Mouse (Mus musculus) heart, postnatal 0 days (tissue): ENCODE data around the gene Gm17651.

Experiments
- CTCF ChIP-seq: IDR thresholded peaks from 2 replicates; pipeline ENCODE4 v1.5.1; 2016; ENCODE audit warnings: antibody characterized with exemption, control low read depth, low read depth
- EP300 ChIP-seq: IDR thresholded peaks from 2 replicates; pipeline ENCODE4 v1.6.1; 2016; ENCODE audit warnings: antibody characterized with exemption, low read depth

DNA sequence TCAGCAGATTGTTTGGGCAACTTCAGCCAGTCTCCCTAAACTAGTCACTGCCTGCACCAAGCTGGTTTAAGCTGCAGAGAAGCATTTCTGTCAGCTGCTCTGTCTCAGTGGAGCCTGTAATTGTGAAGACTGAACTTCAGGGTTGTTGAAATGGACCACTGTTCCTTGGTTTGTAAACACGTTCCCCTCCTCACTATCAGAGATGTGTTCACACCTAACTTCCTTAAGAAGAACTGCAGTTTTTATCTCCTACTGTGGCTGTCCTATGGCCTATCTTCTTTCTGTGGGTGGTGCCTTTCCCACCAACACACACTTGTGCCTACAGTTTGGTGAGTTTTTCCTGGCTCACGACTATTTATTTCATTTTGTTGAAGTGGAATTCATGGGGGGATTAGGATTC, 14.8 kb upstream of the Gm17651 start:
- TF ChIP-seq EP300 (no peak), CTCF (no peak)
